Mouse (Mus musculus): ENCODE measurements around the gene Neurog3. TPM values are rescaled to one million over a fixed set of nuclear protein-coding genes. Genes with fewer than 3 reads are reported as not detected.

The Neurog3 gene
- total RNA-seq (2021), result not detected

- no peak for DNase-seq (ENCODE audit: low spot score)
- intact Hi-C loops (cut with DNase I), result no loop called here
Measured at GRCm38 (mm10) chr10:62132691-62133281, at the start of gene Neurog3. Neurog3 (plus strand) TSS chr10:62133090.

DNA sequence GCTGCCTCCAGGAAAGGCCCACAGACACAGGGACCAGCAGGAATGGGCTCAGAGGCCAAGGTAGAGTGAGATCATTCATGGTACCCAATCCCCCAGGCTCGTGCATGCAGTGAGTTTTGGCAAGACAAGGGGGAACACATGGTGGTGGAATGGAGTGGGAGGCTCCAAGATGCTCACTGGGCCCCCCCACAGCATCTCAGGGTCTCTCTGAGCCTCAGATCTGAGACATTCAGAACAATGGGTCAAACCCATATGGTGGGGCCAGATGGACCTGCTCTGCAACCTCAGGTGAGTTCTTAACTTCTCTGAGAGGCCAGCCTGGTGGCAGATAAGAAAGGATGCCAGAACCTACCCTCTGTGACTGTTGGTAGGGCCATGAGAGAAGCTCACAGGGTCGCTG, 46.8 kb upstream of the Neurog3 start:
- DNase-seq (ENCODE audit: low spot score), result no peak
- intact Hi-C loops (cut with DNase I), result no loop called here

DNA sequence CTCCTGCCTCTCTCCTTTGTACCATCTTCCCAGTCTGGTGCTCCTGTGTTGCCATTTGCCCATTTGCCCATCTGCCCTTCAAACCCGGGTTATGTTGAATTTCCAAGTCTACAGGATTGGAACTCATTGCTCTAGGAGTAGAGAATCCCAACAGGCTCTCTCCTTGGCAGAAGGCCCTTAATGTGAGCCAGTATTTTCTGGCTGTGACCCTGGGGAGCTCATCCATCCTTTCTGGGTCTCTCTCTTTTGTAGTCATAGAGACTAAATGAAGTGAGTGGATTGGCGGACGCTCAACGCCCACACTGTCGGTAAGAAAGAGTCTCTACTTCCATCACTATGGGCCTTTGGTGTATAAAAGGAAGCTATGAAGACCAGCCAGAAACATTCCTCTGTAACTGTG, 46.1 kb upstream of the Neurog3 start:
- no peak for DNase-seq (ENCODE audit: low spot score)
- intact Hi-C loops (cut with DNase I), result no loop called here

GRCm38 (mm10) chr10:62088411-62088810, 44.5 kb upstream of the Neurog3 start:
- intact Hi-C loops (cut with DNase I), result no loop called here
- DNase-seq (ENCODE audit: low spot score), result no peak

DNA sequence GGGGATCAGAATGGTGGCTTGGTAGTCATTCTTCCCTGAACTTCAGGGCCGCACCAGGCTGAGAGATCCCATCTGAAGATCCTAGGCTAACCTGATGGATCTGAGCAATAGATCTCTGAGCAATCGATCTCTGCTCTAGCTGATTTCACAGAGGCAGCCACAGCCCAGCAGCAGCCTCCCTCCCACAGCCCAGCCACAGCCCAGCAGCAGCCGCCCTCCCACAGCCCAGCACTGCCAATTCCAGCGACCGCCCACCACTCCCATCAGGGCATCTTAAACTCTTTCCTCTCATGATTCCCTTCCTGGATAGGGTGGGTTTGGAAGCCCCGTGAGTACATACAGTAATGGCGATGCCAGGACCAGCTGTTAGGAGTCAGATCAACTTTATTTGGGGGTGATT, 43.8 kb upstream of the Neurog3 start:
- intact Hi-C loops (cut with DNase I), result no loop called here
- DNase-seq (ENCODE audit: low spot score), result no peak

DNA sequence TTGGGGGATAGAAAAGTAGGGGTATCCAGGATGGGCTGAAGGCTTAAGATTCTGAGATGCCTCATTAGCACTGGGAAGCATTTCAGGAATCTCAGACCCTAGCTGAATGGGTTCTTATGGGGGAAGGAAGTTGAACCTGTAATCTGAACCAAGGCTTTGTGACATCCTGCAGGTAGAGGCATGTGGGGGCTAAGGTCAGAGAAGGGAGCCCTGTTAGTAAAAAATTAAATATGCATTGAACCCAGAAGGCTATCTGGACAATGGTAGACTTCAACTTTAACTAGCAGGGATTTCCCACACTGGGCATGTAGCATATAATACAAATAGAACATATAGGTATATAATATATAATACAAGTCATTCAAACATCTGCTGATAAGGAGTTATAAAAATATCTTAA, 43.4 kb upstream of the Neurog3 start:
- no peak for DNase-seq (ENCODE audit: low spot score)
- intact Hi-C loops (cut with DNase I), result no loop called here

GRCm38 (mm10) chr10:62093903-62094302, 39.0 kb upstream of the Neurog3 start:
- intact Hi-C loops (cut with DNase I), result no loop called here

DNA sequence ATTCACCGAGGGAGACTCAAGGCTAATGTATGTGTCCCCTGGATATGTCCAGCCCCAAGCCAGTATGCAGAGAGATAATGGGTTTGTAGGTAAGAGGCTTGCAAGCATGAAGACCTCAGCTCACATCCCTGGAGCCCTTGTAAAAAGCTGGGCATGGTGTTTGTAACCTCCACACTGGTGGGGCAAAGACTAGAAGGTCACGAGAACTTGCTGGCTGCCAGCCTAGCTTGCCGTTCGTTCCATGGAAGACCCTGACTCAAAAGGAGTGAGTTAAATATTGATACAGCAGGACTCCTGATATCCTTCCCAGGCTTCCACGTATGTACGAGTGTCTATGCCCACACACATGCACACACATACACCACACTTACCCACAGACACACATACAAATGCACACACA, 38.5 kb upstream of the Neurog3 start:
- intact Hi-C loops (cut with DNase I), result no loop called here
- no peak for DNase-seq (ENCODE audit: low spot score)

More at GRCm38 (mm10) chr10:62093903-62094302, 39.0 kb upstream of the Neurog3 start:
- no peak for DNase-seq (ENCODE audit: low spot score)

DNA sequence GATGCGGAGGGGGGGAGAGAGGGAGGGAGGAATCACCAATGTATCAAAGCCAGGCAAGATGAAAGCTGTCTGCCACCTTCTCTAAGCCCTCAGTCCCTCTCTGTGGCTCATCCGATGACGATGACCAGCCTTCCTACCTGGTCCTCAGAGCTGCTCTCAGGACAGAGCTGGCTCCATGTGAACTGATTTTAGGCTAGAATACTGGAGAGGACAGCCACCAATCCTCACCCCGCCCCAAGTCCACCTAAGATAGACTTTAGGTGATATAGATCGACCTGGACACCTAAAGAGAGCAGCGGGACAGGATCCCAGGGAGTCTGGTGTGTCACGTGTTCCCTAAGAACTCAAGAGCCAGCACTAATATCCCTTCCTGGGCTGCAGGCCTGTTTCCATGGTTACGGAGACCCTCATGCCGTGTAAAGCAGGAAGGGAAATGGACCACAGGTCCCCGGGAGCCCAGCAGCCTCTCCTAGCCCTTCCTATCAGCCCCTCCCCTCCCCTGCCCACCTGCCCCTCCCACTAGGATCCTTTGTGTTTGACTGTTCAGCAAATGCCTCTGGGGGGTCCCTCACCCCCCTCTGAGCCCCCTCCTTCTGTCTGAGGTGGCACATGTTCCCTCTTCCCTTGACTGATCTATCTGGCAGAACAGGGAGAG, 33.0 kb upstream of the Neurog3 start:
- DNase-seq (ENCODE audit: low spot score), result no peak
- intact Hi-C loops (cut with DNase I), result no loop called here

DNA sequence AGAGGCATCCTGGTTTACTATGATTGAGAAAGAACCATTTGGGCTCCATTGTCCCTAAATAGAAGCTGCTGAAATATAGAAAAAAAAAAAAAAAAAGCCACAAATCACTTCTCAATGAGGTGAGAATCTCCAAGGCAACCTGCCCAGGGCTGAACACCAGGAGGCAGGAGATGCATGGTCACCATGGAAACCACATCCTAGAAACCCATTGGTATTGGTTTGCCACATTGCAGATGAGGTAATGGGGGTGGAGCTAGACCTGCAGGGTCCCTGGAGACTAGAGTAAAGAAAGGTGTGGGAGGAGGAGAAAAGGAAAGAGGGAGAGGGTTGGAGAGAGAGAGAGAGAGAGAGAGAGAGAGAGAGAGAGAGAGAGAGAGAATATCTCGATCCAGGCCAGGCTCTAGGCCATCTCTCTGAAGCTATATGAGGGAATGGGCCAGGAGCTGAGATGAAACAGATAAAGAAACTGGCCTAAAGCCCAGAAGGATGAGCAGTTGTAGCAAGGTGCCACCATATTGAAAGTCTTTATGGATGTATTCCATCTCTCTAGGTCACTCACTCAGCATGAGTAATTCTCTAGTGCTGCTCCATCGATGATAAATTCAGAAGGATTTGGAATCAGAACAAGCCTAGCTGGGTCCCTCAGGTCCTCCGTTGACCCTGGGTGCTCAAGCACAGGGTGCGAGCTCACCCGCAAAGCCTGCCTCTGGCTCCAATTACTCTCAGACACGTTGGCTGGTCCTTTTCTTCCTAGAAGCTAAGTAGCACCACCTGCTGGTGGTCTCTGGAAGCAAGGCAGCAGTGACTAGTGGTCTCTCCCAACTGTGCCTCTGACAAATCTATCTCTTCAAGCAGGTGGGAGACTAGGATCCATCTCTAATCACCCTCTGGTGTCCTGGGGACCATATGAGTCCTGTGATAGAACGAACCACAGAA, 31.1 kb upstream of the Neurog3 start:
- intact Hi-C loops (cut with DNase I), result loop anchor here (1.0 to 2.0 kb wide), 4 partner anchors 47 to 263 kb away; no protein-coding TSS in a partner anchor
- DNase-seq (ENCODE audit: low spot score), result no peak

- intact Hi-C loops (cut with DNase I), result loop anchor here (1.0 to 2.0 kb wide), 2 partner anchors 78 to 138 kb away; no protein-coding TSS in a partner anchor
- no peak for DNase-seq (ENCODE audit: low spot score)
Measured at GRCm38 (mm10) chr10:62104835-62105576, 27.9 kb upstream of the Neurog3 start.

- intact Hi-C loops (cut with DNase I), result no loop called here
- no peak for DNase-seq (ENCODE audit: low spot score)
Measured at GRCm38 (mm10) chr10:62107048-62107447, 25.8 kb upstream of the Neurog3 start.

DNA sequence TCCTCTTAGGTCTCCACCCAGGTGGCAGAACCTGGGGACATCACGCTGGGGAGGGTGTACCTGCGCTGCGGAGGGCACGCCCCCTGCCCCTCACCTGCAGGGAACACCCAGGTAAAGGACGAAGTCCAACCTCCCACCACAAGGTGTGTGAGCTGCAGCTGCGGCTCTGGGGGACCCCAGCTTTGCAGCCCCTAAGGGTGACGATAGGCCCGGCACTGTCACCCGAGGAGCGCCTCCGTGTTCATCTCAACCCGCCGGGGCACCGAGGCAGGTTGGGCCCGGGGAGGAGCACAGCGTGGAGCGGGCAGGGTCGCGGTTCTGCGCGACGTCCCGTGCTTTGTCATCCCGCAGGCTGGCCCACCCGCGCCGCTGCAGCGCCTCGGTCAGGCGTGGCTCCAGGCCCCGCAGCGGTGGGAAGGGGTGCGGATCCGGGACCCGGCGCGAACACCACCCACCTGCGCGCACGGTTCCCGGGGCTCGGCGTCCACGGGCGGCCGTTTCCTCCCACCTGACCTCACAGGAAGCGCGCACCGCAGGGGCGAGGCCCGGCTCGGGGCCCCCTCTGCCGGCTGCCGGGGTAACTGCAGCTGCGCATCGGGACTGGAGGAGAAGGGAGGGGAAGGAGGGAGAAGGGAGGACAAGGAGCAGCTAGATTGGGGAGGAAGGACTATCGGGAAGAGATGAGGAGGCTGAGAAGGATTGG, 22.2 kb upstream of the Neurog3 start:
- intact Hi-C loops (cut with DNase I), result no loop called here
- peak; percentile 31 for DNase-seq (ENCODE audit: low spot score)

DNA sequence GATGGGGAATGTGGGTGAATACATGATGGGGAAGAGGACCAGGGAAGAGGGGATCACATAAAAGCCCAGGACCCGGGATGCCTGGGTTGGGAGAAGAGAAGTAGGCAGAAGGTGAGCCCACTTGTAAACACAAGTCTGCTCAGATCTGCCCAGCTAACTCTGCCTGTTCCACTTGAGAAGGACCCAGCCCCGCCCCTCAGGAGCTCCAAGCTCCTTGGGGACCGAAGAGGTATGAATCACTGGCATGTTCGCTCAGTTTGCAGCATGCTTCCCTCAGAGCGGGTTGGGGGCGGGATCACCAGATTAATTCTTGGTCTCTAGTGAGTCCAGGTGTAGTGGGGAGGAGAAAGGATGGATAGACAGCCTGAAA, 21.7 kb upstream of the Neurog3 start:
- no peak for DNase-seq (ENCODE audit: low spot score)
- intact Hi-C loops (cut with DNase I), result no loop called here

DNA sequence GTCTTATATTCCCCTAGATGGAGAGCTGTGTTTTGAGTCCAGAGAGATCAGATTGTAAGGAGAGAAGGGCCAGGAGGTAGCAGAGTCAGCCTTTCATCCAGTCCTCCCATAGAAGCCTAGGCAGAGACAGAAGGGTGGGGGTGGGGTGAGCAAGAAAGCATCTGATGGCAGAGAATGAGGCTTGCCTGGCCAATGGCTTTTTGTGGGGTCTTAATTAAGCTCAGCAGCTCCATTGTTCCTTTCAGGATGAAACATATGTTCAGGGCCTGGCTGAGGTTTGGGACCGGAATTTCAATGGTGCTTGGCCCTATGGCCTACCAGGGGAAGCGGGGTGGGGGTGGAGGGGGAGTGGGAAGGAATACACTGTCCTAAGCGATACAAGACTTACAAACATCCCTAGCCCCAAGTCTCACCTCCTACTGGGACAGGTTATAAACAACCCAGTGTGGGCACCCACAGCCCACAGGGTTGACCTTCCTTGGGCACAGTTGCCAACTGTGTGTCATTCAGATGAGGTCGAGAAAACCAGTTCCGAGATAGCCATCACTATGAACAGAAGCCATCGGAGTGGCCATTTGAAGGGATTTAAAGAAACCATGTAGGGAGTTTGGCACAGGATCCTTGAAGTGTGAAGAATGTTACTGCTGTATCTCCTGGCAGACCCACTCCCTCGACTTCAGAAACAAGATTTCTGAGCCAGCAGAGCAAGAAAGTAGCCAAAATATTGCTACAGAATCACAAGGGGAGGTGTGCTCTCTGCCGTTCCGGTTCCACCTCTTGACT, 18.8 kb upstream of the Neurog3 start:
- intact Hi-C loops (cut with DNase I), result no loop called here
- DNase-seq (ENCODE audit: low spot score), result no peak

DNA sequence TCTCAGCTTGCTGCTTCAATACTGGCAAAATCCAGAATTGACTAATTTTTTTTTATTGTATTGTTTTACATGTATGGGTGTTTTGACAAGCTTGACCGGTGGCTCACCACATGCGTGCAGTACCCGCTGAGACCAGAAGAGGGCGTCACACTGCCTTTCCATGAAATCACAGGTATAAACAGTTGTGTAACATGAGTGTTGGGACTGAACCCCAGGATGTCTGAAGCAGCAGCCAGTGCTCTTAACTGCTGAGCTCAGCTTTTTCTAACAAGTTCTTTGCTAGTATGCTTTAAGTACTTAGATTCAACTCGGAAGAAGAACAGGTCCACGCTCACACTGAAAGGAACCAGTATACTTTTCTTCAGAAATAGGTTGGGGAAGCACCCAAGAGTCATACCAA, 5.8 kb upstream of the Neurog3 start:
- intact Hi-C loops (cut with DNase I), result no loop called here
- DNase-seq (ENCODE audit: low spot score), result no peak

- intact Hi-C loops (cut with DNase I), result no loop called here
- no peak for DNase-seq (ENCODE audit: low spot score)
Measured at GRCm38 (mm10) chr10:62127711-62128231, 5.1 kb upstream of the Neurog3 start.

DNA sequence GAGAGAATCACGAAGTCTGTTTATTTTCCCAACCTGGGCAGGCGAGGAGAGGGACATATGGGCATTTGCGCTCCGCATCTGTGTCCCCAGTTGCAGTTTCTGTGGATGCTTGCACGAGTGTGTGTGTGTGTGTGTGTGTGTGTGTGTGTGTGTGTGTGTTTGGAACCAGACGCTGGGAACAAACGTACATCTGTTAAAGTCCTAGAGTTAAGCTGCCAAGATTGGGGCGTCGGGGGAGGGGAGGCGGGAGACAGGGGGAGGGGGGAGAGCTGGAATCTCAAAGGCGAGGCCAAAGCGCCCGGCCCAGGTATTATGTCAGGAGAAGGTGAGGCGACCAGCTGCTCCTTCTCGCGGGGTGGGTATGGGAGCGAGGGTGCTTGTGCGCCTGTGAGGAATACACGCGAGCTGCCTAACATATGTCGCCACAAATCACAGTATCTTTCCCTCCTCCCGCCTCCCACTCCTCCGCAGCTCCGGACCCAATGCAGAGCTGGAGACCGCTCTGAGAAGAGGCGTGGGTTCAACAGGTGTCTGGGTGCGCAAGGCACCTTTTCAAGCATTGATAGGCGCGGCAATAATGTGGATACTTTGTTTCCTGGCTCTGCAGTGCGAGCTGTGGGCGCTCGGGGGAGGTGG, 4.5 kb upstream of the Neurog3 start:
- no peak for DNase-seq (ENCODE audit: low spot score)
- intact Hi-C loops (cut with DNase I), result no loop called here
